ENCODE assay signal across 24 mouse cellular contexts in the genomic region with DNA sequence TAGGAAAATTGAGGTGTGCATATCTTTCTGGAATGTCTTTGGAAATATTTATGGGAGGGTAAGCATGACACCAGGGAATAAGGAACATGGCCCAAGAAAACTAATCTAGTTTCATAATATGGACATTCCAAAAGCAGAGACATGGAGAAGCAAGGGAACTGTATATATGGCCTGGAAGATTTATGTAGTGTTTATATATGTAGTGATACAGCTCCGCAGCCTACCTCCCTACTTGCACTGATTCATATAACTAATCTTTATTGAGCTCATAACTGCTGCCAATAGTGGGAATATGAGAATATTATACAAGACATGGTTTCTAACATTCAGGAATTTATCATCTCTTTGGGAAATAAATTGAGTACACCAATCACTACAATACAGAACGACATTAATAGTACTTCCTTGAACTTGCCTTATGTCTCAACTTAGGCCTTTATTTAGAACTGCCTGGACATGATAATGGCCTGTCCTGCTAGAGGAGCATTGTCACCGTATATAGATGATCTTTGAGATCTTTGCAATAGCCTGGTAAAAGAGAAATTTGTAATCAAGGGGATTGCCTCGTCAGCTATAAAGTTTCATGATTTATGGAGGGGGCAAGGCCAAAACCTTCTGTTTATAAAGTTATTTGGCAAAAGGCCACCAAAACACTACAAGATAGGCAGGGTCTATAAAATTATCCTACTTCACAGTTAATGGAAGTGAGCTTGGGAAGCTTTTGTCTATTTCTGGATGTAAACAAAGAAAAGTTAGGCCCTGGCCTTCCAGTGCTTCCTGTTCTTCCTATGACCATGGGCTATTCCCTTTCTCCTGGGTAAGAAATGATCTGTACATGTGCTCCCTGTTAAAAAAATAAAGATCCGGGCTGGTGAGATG.
DNase-seq lines count a peak whose midpoint lies in the region; ATAC-seq and TF ChIP-seq lines count a peak whose summit lies in the region.
"Had no signal": no experiment of that assay in that cellular context is flagged by ENCODE, and none has a peak within 500 bp of the region (broad histone marks: within the 10 kb centered on the region; RNA-seq: fewer than 3 reads in every experiment).

No protein-coding gene starts in this region.

- no peak overlapping the region for H3K4me3 ChIP-seq in lung, embryonic 14.5 days (ENCODE audit: low read depth, low read length)
- H3K4me3 ChIP-seq in lung, adult 2 months (replicated peaks; ENCODE audit: extremely low read depth, low read depth, low read length): no peak overlapping the region
- H3K4me3 ChIP-seq in intestine, embryonic 16.5 days (ENCODE audit: low read length): no peak overlapping the region
- H3K4me3 ChIP-seq in stomach, embryonic 16.5 days (replicated peaks; ENCODE audit: low read length): no peak overlapping the region
- no peak overlapping the region for H3K4me3 ChIP-seq in midbrain, postnatal 0 days (ENCODE audit: low read depth, low read length)
- H3K4me3 ChIP-seq: embryonic facial prominence, embryonic 15.5 days; erythroblast, embryonic 14.5 days; forebrain, embryonic 10.5 days; heart, adult 2 months; heart, embryonic 15.5 days; hindbrain, embryonic 13.5 days had no signal

- H3K4me2 ChIP-seq in lung, embryonic 14.5 days: no peak overlapping the region
- no peak overlapping the region for H3K4me2 ChIP-seq in intestine, embryonic 16.5 days (ENCODE audit: low read depth, low read length)
- no peak overlapping the region for H3K4me2 ChIP-seq in stomach, embryonic 16.5 days (ENCODE audit: low read depth, low read length)
- no peak overlapping the region for H3K4me2 ChIP-seq in midbrain, postnatal 0 days (ENCODE audit: low read depth, low read length, poor library complexity, severe bottlenecking)
- H3K4me2 ChIP-seq: embryonic facial prominence, embryonic 15.5 days; heart, embryonic 11.5 days; heart, embryonic 15.5 days; hindbrain, embryonic 13.5 days had no signal

- WGBS in lung, embryonic 14.5 days: 39% methylated on average over 5 of the region's 5 CpGs
- 58% methylated on average over 5 of the region's 5 CpGs for WGBS in lung, adult 2 months
- 47% methylated on average over 5 of the region's 5 CpGs for WGBS in intestine, embryonic 16.5 days
- whole genome bisulfite sequencing in stomach, embryonic 16.5 days: 39% methylated on average over 5 of the region's 5 CpGs
- 90% methylated on average over 5 of the region's 5 CpGs for WGBS in midbrain, postnatal 0 days

- no peaks in the 10 kb centered on the region for H3K4me1 ChIP-seq in lung, embryonic 14.5 days (ENCODE audit: insufficient read depth)
- H3K4me1 ChIP-seq in lung, adult 2 months (ENCODE audit: control insufficient read depth, insufficient read depth, low read length): no peaks in the 10 kb centered on the region
- H3K4me1 ChIP-seq in intestine, embryonic 16.5 days (ENCODE audit: control insufficient read depth, insufficient read depth, low read length): no peaks in the 10 kb centered on the region
- no peaks in the 10 kb centered on the region for H3K4me1 ChIP-seq in stomach, embryonic 16.5 days (ENCODE audit: control insufficient read depth, insufficient read depth, low read length)
- no peaks in the 10 kb centered on the region for H3K4me1 ChIP-seq in midbrain, postnatal 0 days (ENCODE audit: insufficient read depth, low read length)
- H3K4me1 ChIP-seq: embryonic facial prominence, embryonic 15.5 days; forebrain, embryonic 10.5 days; heart, embryonic 15.5 days; hindbrain, embryonic 13.5 days had no signal

- H3K27ac ChIP-seq in lung, embryonic 14.5 days (ENCODE audit: low read depth): no peak overlapping the region
- H3K27ac ChIP-seq in intestine, embryonic 16.5 days (ENCODE audit: low read length): peak overlapping the region; percentile 14; the same call in 1 of the 2 replicates
- H3K27ac ChIP-seq in stomach, embryonic 16.5 days (ENCODE audit: low read length): no peak overlapping the region; the same call in 1 of the 2 replicates
- no peak overlapping the region for H3K27ac ChIP-seq in midbrain, postnatal 0 days (ENCODE audit: low read depth, low read length)
- H3K27ac ChIP-seq: embryonic facial prominence, embryonic 15.5 days; forebrain, embryonic 10.5 days; heart, adult 2 months; heart, embryonic 15.5 days; hindbrain, embryonic 13.5 days had no signal

- peak; percentile 69; the same call in 1 of the 2 replicates for ATAC-seq in lung, embryonic 14.5 days (ENCODE audit: insufficient read depth)
- ATAC-seq in intestine, embryonic 16.5 days: 0 out of 2 replicates have a peak, but pooled peaks have one; percentile 44
- peak; percentile 75 for ATAC-seq in stomach, embryonic 16.5 days (ENCODE audit: insufficient read depth, low FRiP score)
- no peak for ATAC-seq in midbrain, postnatal 0 days (ENCODE audit: low FRiP score)
- ATAC-seq: CD4-positive, CD25-positive, alpha-beta regulatory T cell, adult 4 months; forebrain, embryonic 14.5 days had no signal

- no peak for TF ChIP-seq POLR2A in lung, adult 2 months (IDR thresholded peaks at IDR 0.05; ENCODE audit: borderline replicate concordance, extremely low read depth, low read depth, low read length)

- DNase-seq in heart, adult 11 months: peak; percentile 19
- DNase-seq in heart, adult 18-20 months: no peak
- peak; percentile 64 for DNase-seq in lung, embryonic 14.5 days
- DNase-seq in lung, adult 2 months: no peak
- DNase-seq in midbrain, postnatal 0 days (ENCODE audit: low spot score): no peak
- DNase-seq: adrenal gland, postnatal 14 days; B cell, adult 2 months; cerebellum, adult 2 months; cerebellum, postnatal 10 days; embryo, embryonic 11 days; gastrocnemius, postnatal 36 days; heart, adult 2 months; heart, postnatal 14 days had no signal

- no peak overlapping the region for H3K9ac ChIP-seq in lung, embryonic 14.5 days
- no peak overlapping the region for H3K9ac ChIP-seq in intestine, embryonic 16.5 days (ENCODE audit: low read depth, low read length)
- no peak overlapping the region for H3K9ac ChIP-seq in stomach, embryonic 16.5 days (ENCODE audit: low read length)
- no peak overlapping the region for H3K9ac ChIP-seq in midbrain, postnatal 0 days (replicated peaks; ENCODE audit: low read length, poor library complexity, severe bottlenecking)
- H3K9ac ChIP-seq: embryonic facial prominence, embryonic 15.5 days; heart, embryonic 15.5 days; hindbrain, embryonic 13.5 days had no signal

- H3K36me3 ChIP-seq in lung, embryonic 14.5 days (ENCODE audit: insufficient read depth): no peaks in the 10 kb centered on the region
- no peaks in the 10 kb centered on the region for H3K36me3 ChIP-seq in intestine, embryonic 16.5 days (ENCODE audit: control insufficient read depth, insufficient read depth, low read length)
- H3K36me3 ChIP-seq in stomach, embryonic 16.5 days (ENCODE audit: control insufficient read depth, insufficient read depth, low read length): no peaks in the 10 kb centered on the region
- no peaks in the 10 kb centered on the region for H3K36me3 ChIP-seq in midbrain, postnatal 0 days (ENCODE audit: insufficient read depth, low read length)
- H3K36me3 ChIP-seq: embryonic facial prominence, embryonic 15.5 days; forebrain, embryonic 10.5 days; G1E; heart, embryonic 15.5 days; hindbrain, embryonic 13.5 days had no signal

- TF ChIP-seq CTCF in lung, embryonic 14.5 days (IDR thresholded peaks at IDR 0.05; ENCODE audit: low read depth): no peak
- TF ChIP-seq CTCF in lung, adult 2 months (IDR thresholded peaks at IDR 0.05; ENCODE audit: insufficient read depth, low read length): no peak
- no peak for TF ChIP-seq CTCF in midbrain, postnatal 0 days (IDR thresholded peaks at IDR 0.05)

- H3K27me3 ChIP-seq in lung, embryonic 14.5 days (ENCODE audit: insufficient read depth, low read length): no peaks in the 10 kb centered on the region
- H3K27me3 ChIP-seq in intestine, embryonic 16.5 days (replicated peaks; ENCODE audit: control insufficient read depth, insufficient read depth, low read length): no peaks in the 10 kb centered on the region
- no peaks in the 10 kb centered on the region for H3K27me3 ChIP-seq in stomach, embryonic 16.5 days (ENCODE audit: control insufficient read depth, insufficient read depth, low read length)
- H3K27me3 ChIP-seq in midbrain, postnatal 0 days (ENCODE audit: insufficient read depth, low read length): no peaks in the 10 kb centered on the region
- H3K27me3 ChIP-seq: embryonic facial prominence, embryonic 15.5 days; heart, embryonic 15.5 days; hindbrain, embryonic 13.5 days had no signal

- no peaks in the 10 kb centered on the region for H3K9me3 ChIP-seq in lung, embryonic 14.5 days (ENCODE audit: low read depth, low read length)
- no peaks in the 10 kb centered on the region for H3K9me3 ChIP-seq in intestine, embryonic 16.5 days (ENCODE audit: control insufficient read depth, low read length)
- H3K9me3 ChIP-seq in stomach, embryonic 16.5 days (replicated peaks; ENCODE audit: control insufficient read depth, low read length): no peaks in the 10 kb centered on the region
- H3K9me3 ChIP-seq in midbrain, postnatal 0 days (ENCODE audit: low read length): no peaks in the 10 kb centered on the region
- H3K9me3 ChIP-seq: embryonic facial prominence, embryonic 15.5 days; forebrain, embryonic 10.5 days; G1E; heart, embryonic 15.5 days had no signal

Comparison
In these comparisons a context has a peak if more than half of its experiments do, and no peak if none do; other contexts are left out.
1. DNase-seq: peak in heart, adult 11 months (single experiment) and lung, embryonic 14.5 days (single experiment); none in heart, adult 18-20 months (0 of 2), lung, adult 2 months (single experiment) and midbrain, postnatal 0 days (single experiment).